Mouse (Mus musculus) liver, postnatal 0 days (tissue): ENCODE data around the gene Rnf144b.

Source experiments
- CTCF ChIP-seq: sonication (generic); IDR thresholded peaks from 2 replicates; pipeline ENCODE4 v1.5.1; 2016; ENCODE audit warnings: antibody characterized with exemption, low read depth
- EP300 ChIP-seq: IDR thresholded peaks from 2 replicates; pipeline ENCODE4 v1.6.1; 2016; ENCODE audit warnings: antibody characterized with exemption, low read depth, mild to moderate bottlenecking

DNA sequence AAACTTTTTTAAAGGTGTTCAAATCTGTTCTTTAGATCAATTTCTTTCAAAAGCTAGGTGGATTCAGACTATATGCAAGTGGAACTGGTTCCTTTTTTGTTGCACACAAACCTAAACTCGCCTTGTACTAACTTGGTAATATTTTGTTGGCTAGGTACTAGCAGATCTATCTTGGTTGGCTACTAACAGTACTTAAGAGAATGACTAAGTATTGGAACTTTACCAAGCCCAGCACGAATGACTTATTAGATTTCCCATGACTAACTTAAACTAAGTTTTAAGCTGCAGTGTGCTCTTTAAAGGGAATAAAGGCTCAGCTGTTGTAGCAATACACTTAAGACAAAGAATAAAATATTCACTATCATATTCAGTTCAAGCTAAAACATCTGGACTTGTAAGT, 33.2 kb upstream of the Rnf144b start:
- TF ChIP-seq EP300 (no peak), CTCF (no peak)
